Mouse (Mus musculus) forebrain, embryonic 15.5 days (tissue): Measurements from ENCODE around the gene Sirt4. TPM values are rescaled to one million over a fixed set of nuclear protein-coding genes. Genes with fewer than 3 reads are reported as not detected.
A peak's percentile ranks its signal among the peaks of the same experiment; 100 is the strongest.
"Not testable (repeated sequence)": the region's sequence is repeated elsewhere in the genome, so short reads cannot be mapped to it uniquely, and the experiment has no call there.

ENCODE experiments used
- ATAC-seq: fragments of 200-750 bp; cut with Nextera tagmentation; replicated peaks from 2 replicates; pipeline ENCODE4 v1.8.0; 2017; ENCODE audit warnings: mild to moderate bottlenecking, moderate TSS enrichment, moderate library complexity
- H3K27ac ChIP-seq: fragments of 300-500 bp; sonication (generic); replicated peaks from 2 replicates; pipeline ENCODE4 v1.5.1; 2015; ENCODE audit warnings: mild to moderate bottlenecking, inconsistent platforms
- H3K27me3 ChIP-seq: fragments of 300-500 bp; sonication (generic); 2 replicates; pipeline ENCODE4 v1.6.1; 2015; ENCODE audit warnings: inconsistent platforms
- H3K36me3 ChIP-seq: fragments of 300-500 bp; sonication (generic); 2 replicates; pipeline ENCODE4 v1.6.1; 2015; ENCODE audit warnings: mild to moderate bottlenecking, inconsistent platforms
- H3K4me1 ChIP-seq: fragments of 300-500 bp; sonication (generic); 2 replicates; pipeline ENCODE4 v1.6.1; 2015; ENCODE audit warnings: inconsistent platforms
- H3K4me2 ChIP-seq: fragments of 300-500 bp; sonication (generic); replicated peaks from 2 replicates; pipeline ENCODE4 v1.6.1; 2015; ENCODE audit warnings: mild to moderate bottlenecking, inconsistent platforms
- H3K4me3 ChIP-seq: fragments of 300-500 bp; sonication (generic); 2 replicates; pipeline ENCODE4 v1.5.1; 2015; ENCODE audit warnings: mild to moderate bottlenecking, inconsistent platforms
- H3K9ac ChIP-seq: fragments of 300-500 bp; sonication (generic); replicated peaks from 2 replicates; pipeline ENCODE4 v1.6.1; 2015; ENCODE audit warnings: mild to moderate bottlenecking, inconsistent platforms
- H3K9me3 ChIP-seq: fragments of 300-500 bp; sonication (generic); 2 replicates; pipeline ENCODE4 v1.6.1; 2016; ENCODE audit warnings: inconsistent platforms
- WGBS: fragments of 180-500 bp; shearing (Covaris S2); methylation state at CpG from one replicate; pipeline ENCODE4 v1.1.7; 2015; ENCODE audit warnings: mixed read lengths; 5-methylcytosine and 5-hydroxymethylcytosine counted together
- polyA plus RNA-seq: library from polyadenylated mRNA; unstranded; fragments of >200 nt; fragmentation: Nextera tagmentation; extraction: Ambion mirVana; gene quantifications from 2 replicates; pipeline ENCODE4 v1.2.1, GENCODE M21; 2015

Sirt4 gene
- polyA plus RNA-seq, 1 experiment from 2014 or later: 34.0 TPM

GRCm38 (mm10) chr5:115449247-115449646 is 35.3 kb downstream of the Sirt4 start:
- no peak for ATAC-seq
- H3K27me3 ChIP-seq: no peaks in the 10 kb centered on the region
- no peaks in the 10 kb centered on the region for H3K4me1 ChIP-seq
- H3K27ac ChIP-seq: no peak overlapping the region
- peaks cover 92% of the 10 kb centered on the region for H3K36me3 ChIP-seq
- H3K9me3 ChIP-seq: no peaks in the 10 kb centered on the region
- H3K4me2 ChIP-seq: no peak overlapping the region
- no peak overlapping the region for H3K4me3 ChIP-seq
- 91% methylated on average over 3 of the region's 3 CpGs for WGBS
- H3K9ac ChIP-seq: no peak overlapping the region

GRCm38 (mm10) chr5:115447108-115447507 is 37.4 kb downstream of the Sirt4 start:
- H3K4me3 ChIP-seq: no peak overlapping the region
- H3K9me3 ChIP-seq: no peaks in the 10 kb centered on the region
- H3K4me2 ChIP-seq: no peak overlapping the region
- ATAC-seq: no peak
- H3K27ac ChIP-seq: no peak overlapping the region
- H3K27me3 ChIP-seq: no peaks in the 10 kb centered on the region
- 86% methylated on average over 17 of the region's 17 CpGs for WGBS
- peaks cover 95% of the 10 kb centered on the region for H3K36me3 ChIP-seq
- no peak overlapping the region for H3K9ac ChIP-seq
- no peaks in the 10 kb centered on the region for H3K4me1 ChIP-seq

- H3K36me3 ChIP-seq: peaks cover 80% of the 10 kb centered on the region
These were observed 40.4 kb downstream of the Sirt4 start for GRCm38 (mm10) chr5:115444130-115444529.

GRCm38 (mm10) chr5:115442663-115443062 is 41.9 kb downstream of the Sirt4 start:
- not testable (repeated sequence) for H3K27ac ChIP-seq, H3K9ac ChIP-seq, H3K27me3 ChIP-seq, H3K4me2 ChIP-seq, H3K4me3 ChIP-seq, H3K9me3 ChIP-seq, ATAC-seq
- Histone ChIP-seq H3K36me3 (peaks cover 73% of the 10 kb centered on the region), H3K4me1 (peaks cover 28% of the 10 kb centered on the region)
- 75% methylated on average over 5 of the region's 5 CpGs for WGBS

More at GRCm38 (mm10) chr5:115444130-115444529, 40.4 kb downstream of the Sirt4 start:
- no peak overlapping the region for H3K27ac ChIP-seq
- peaks cover 13% of the 10 kb centered on the region for H3K4me1 ChIP-seq
- no peak overlapping the region for H3K4me3 ChIP-seq
- no peak overlapping the region for H3K9ac ChIP-seq
- no peaks in the 10 kb centered on the region for H3K9me3 ChIP-seq
- WGBS: 79% methylated on average over 11 of the region's 11 CpGs
- H3K4me2 ChIP-seq: no peak overlapping the region
- no peak for ATAC-seq
- H3K27me3 ChIP-seq: no peaks in the 10 kb centered on the region

GRCm38 (mm10) chr5:115441205-115441849 is 43.2 kb downstream of the Sirt4 start:
- no peak overlapping the region for H3K9ac ChIP-seq
- 27% methylated on average over 14 of the region's 14 CpGs for WGBS

GRCm38 (mm10) chr5:115438667-115439066 is 45.9 kb downstream of the Sirt4 start:
- Histone ChIP-seq H3K36me3 (peaks cover 34% of the 10 kb centered on the region), H3K27me3 (no peaks in the 10 kb centered on the region), H3K9me3 (no peaks in the 10 kb centered on the region), H3K4me3 (no peak overlapping the region), H3K9ac (peak overlapping the region; percentile 34; the same call in 1 of the 2 replicates), H3K4me1 (peaks cover 68% of the 10 kb centered on the region), H3K4me2 (no peak overlapping the region), H3K27ac (peak overlapping the region; percentile 100)
- 8% methylated on average over 7 of the region's 7 CpGs for WGBS
- no peak for ATAC-seq

More at GRCm38 (mm10) chr5:115441205-115441849, 43.2 kb downstream of the Sirt4 start:
- Histone ChIP-seq H3K27ac (peak overlapping the region; percentile 100), H3K4me2 (no peak overlapping the region), H3K27me3 (no peaks in the 10 kb centered on the region), H3K4me3 (no peak overlapping the region), H3K4me1 (peaks cover 41% of the 10 kb centered on the region), H3K9me3 (no peaks in the 10 kb centered on the region), H3K36me3 (peaks cover 60% of the 10 kb centered on the region)
- ATAC-seq: no peak

GRCm38 (mm10) chr5:115437945-115438315 is 46.6 kb downstream of the Sirt4 start:
- 0% methylated on average over 2 of the region's 2 CpGs for WGBS
- H3K4me2 ChIP-seq: peak overlapping the region; percentile 92
- H3K4me3 ChIP-seq: no peak overlapping the region; the same call in 1 of the 2 replicates
- H3K9me3 ChIP-seq: no peaks in the 10 kb centered on the region
- peaks cover 26% of the 10 kb centered on the region for H3K36me3 ChIP-seq
- H3K9ac ChIP-seq: peak overlapping the region; percentile 34; the same call in 1 of the 2 replicates
- ATAC-seq: 0 out of 2 replicates have a peak, but pooled peaks have one; percentile 6
- peak overlapping the region; percentile 100 for H3K27ac ChIP-seq
- peaks cover 74% of the 10 kb centered on the region for H3K4me1 ChIP-seq
- H3K27me3 ChIP-seq: no peaks in the 10 kb centered on the region

GRCm38 (mm10) chr5:115437242-115437944 is 47.1 kb downstream of the Sirt4 start:
- no peak for ATAC-seq
- Histone ChIP-seq H3K4me1 (peaks cover 79% of the 10 kb centered on the region), H3K4me3 (peak overlapping the region; percentile 37), H3K27ac (peak overlapping the region; percentile 100), H3K9ac (peak overlapping the region; percentile 72), H3K9me3 (no peaks in the 10 kb centered on the region), H3K4me2 (peak overlapping the region; percentile 92), H3K36me3 (peaks cover 21% of the 10 kb centered on the region), H3K27me3 (no peaks in the 10 kb centered on the region)
- 7% methylated on average over 7 of the region's 7 CpGs for WGBS

- Histone ChIP-seq H3K4me2 (peak overlapping the region; percentile 92), H3K36me3 (peaks cover 15% of the 10 kb centered on the region), H3K27me3 (no peaks in the 10 kb centered on the region), H3K9ac (peak overlapping the region; percentile 72), H3K9me3 (no peaks in the 10 kb centered on the region), H3K27ac (peak overlapping the region; percentile 100), H3K4me3 (peak overlapping the region; percentile 37), H3K4me1 (peaks cover 88% of the 10 kb centered on the region)
- 1% methylated on average over 43 of the region's 43 CpGs for WGBS
- peak; percentile 93 for ATAC-seq
These were observed 48.0 kb downstream of the Sirt4 start for GRCm38 (mm10) chr5:115436421-115437124.

GRCm38 (mm10) chr5:115435755-115436379 is 48.7 kb downstream of the Sirt4 start:
- peak overlapping the region; percentile 100 for H3K27ac ChIP-seq
- no peaks in the 10 kb centered on the region for H3K27me3 ChIP-seq
- H3K4me2 ChIP-seq: peak overlapping the region; percentile 92
- peak overlapping the region; percentile 37 for H3K4me3 ChIP-seq
- peaks cover 15% of the 10 kb centered on the region for H3K36me3 ChIP-seq
- 2% methylated on average over 8 of the region's 8 CpGs for WGBS
- peaks cover 87% of the 10 kb centered on the region for H3K4me1 ChIP-seq
- no peak; the same call in 1 of the 2 replicates for ATAC-seq
- peak overlapping the region; percentile 72 for H3K9ac ChIP-seq
- H3K9me3 ChIP-seq: no peaks in the 10 kb centered on the region

- Histone ChIP-seq H3K4me2 (peak overlapping the region; percentile 92), H3K9me3 (no peaks in the 10 kb centered on the region), H3K4me1 (peaks cover 87% of the 10 kb centered on the region), H3K27ac (peak overlapping the region; percentile 100), H3K36me3 (peaks cover 15% of the 10 kb centered on the region), H3K27me3 (no peaks in the 10 kb centered on the region), H3K4me3 (peak overlapping the region; percentile 37), H3K9ac (peak overlapping the region; percentile 72)
- 4% methylated on average over 15 of the region's 15 CpGs for WGBS
- ATAC-seq: no peak
These were observed 49.4 kb downstream of the Sirt4 start for GRCm38 (mm10) chr5:115434853-115435754.
